Mouse (Mus musculus) liver, adult 2 months (tissue): Measurements from ENCODE around the gene Rnf5.

ENCODE experiments used
- CTCF ChIP-seq: fragments of 200-500 bp; IDR thresholded peaks from 2 replicates; pipeline ENCODE4 v1.5.1; 2011; ENCODE audit warnings: low read depth, low read length, control low read depth
- POLR2A ChIP-seq: fragments of 200-500 bp; IDR thresholded peaks from 2 replicates; pipeline ENCODE4 v1.6.1; 2011; ENCODE audit warnings: low read length, control low read depth; ENCODE audit not compliant: insufficient read depth; ENCODE audit errors: extremely low read depth

DNA sequence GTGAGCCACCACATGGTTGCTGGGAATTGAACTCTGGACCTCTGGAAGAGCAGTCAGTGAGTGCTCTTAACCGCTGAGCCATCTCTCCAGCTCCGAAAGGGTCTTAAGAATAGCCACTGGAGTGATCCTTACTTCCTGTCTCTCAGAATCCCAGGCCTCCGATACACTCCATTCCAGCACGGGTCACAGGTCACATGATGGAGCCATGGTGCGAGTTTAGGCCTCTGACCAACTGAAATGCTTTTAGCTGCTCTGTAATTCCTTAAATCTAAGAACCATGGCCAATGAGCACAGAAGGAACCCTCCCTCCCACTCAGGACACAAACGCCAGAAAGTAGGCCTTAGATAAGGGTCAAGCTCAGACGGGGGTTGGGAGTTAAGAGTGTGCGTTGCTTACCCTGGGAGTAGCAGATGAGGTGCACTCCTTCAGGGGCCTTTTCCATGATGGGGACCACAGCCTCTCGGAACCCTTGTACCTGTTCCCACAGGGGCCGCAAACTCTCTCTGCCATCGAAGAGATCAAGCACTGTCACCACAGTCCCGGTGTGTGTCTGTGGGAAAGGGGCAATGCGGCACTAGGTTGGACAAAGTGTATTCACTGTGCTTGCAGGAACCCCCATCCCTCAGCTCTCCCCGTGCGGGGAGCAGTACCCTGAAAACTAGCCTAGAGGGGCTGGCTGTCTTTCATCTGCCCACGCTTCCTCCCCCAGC lies 22.7 kb upstream of the Rnf5 start:
- no peak for TF ChIP-seq POLR2A
- no peak for TF ChIP-seq CTCF
